Mouse (Mus musculus): ENCODE data around the gene Snd1. TPM values are rescaled to one million over a fixed set of nuclear protein-coding genes. Genes with fewer than 3 reads are reported as not detected.

The Snd1 gene
- polyA plus RNA-seq, 1 experiment from 2014 or later: 143 TPM

GRCm38 (mm10) chr6:28667586-28667985 lies 192.6 kb downstream of the Snd1 start:
- WGBS: 95% methylated on average over 1 of the region's 1 CpGs
- no peak overlapping the region for H3K9ac ChIP-seq
- no peak overlapping the region for H3K27ac ChIP-seq
- peaks cover 17% of the 10 kb centered on the region for H3K36me3 ChIP-seq
- ATAC-seq (ENCODE audit: low FRiP score, low read depth): no peak
- no peaks in the 10 kb centered on the region for H3K27me3 ChIP-seq
- H3K9me3 ChIP-seq: no peaks in the 10 kb centered on the region
- H3K4me1 ChIP-seq: no peaks in the 10 kb centered on the region
- H3K4me2 ChIP-seq (replicated peaks): no peak overlapping the region
- no peak overlapping the region for H3K4me3 ChIP-seq

- ATAC-seq (ENCODE audit: low FRiP score, low read depth): no peak
- WGBS: 95% methylated on average over 5 of the region's 5 CpGs
- Histone ChIP-seq H3K27me3 (no peaks in the 10 kb centered on the region), H3K27ac (no peak overlapping the region), H3K4me2 (replicated peaks) (no peak overlapping the region), H3K9me3 (no peaks in the 10 kb centered on the region), H3K4me3 (no peak overlapping the region), H3K4me1 (no peaks in the 10 kb centered on the region), H3K36me3 (peaks cover 17% of the 10 kb centered on the region), H3K9ac (no peak overlapping the region)
Observed at GRCm38 (mm10) chr6:28669251-28669650, 194.3 kb downstream of the Snd1 start.

- no peak overlapping the region for H3K4me3 ChIP-seq
- ATAC-seq (ENCODE audit: low FRiP score, low read depth): no peak
- H3K9ac ChIP-seq: no peak overlapping the region
- H3K27me3 ChIP-seq: no peaks in the 10 kb centered on the region
- peaks cover 3% of the 10 kb centered on the region; the same call in 1 of the 2 replicates for H3K4me1 ChIP-seq
- H3K9me3 ChIP-seq: no peaks in the 10 kb centered on the region
- no peak overlapping the region for H3K4me2 ChIP-seq (replicated peaks)
- H3K27ac ChIP-seq: no peak overlapping the region
- WGBS: 64% methylated on average over 1 of the region's 1 CpGs
- H3K36me3 ChIP-seq: peaks cover 17% of the 10 kb centered on the region
Observed at GRCm38 (mm10) chr6:28672388-28672787, 197.4 kb downstream of the Snd1 start.

GRCm38 (mm10) chr6:28674686-28675085 lies 199.7 kb downstream of the Snd1 start:
- WGBS: 94% methylated on average over 1 of the region's 1 CpGs
- no peaks in the 10 kb centered on the region for H3K9me3 ChIP-seq
- H3K9ac ChIP-seq: no peak overlapping the region
- H3K27me3 ChIP-seq: no peaks in the 10 kb centered on the region
- peaks cover 3% of the 10 kb centered on the region; the same call in 1 of the 2 replicates for H3K4me1 ChIP-seq
- no peak overlapping the region for H3K4me2 ChIP-seq (replicated peaks)
- no peak for ATAC-seq (ENCODE audit: low FRiP score, low read depth)
- no peak overlapping the region for H3K4me3 ChIP-seq
- H3K36me3 ChIP-seq: peaks cover 8% of the 10 kb centered on the region
- H3K27ac ChIP-seq: no peak overlapping the region

- H3K4me2 ChIP-seq (replicated peaks): no peak overlapping the region
- H3K27ac ChIP-seq: no peak overlapping the region
- no peak overlapping the region for H3K9ac ChIP-seq
- H3K9me3 ChIP-seq: no peaks in the 10 kb centered on the region
- WGBS: 91% methylated on average over 1 of the region's 1 CpGs
- H3K36me3 ChIP-seq: no peaks in the 10 kb centered on the region; the same call in 1 of the 2 replicates
- no peak for ATAC-seq (ENCODE audit: low FRiP score, low read depth)
- no peak overlapping the region for H3K4me3 ChIP-seq
- no peaks in the 10 kb centered on the region for H3K27me3 ChIP-seq
- H3K4me1 ChIP-seq: peaks cover 24% of the 10 kb centered on the region
Observed at GRCm38 (mm10) chr6:28678896-28679295, 204.0 kb downstream of the Snd1 start.

- no peak for ATAC-seq (ENCODE audit: low FRiP score, low read depth)
- Histone ChIP-seq H3K9ac (no peak overlapping the region), H3K27ac (no peak overlapping the region), H3K9me3 (no peaks in the 10 kb centered on the region), H3K27me3 (no peaks in the 10 kb centered on the region), H3K4me1 (peaks cover 21% of the 10 kb centered on the region), H3K4me2 (replicated peaks) (no peak overlapping the region), H3K4me3 (no peak overlapping the region), H3K36me3 (no peaks in the 10 kb centered on the region)
- 71% methylated on average over 4 of the region's 4 CpGs for WGBS
Observed at GRCm38 (mm10) chr6:28680537-28680936, 205.6 kb downstream of the Snd1 start.

- 69% methylated on average over 8 of the region's 8 CpGs for WGBS
- Histone ChIP-seq H3K36me3 (no peaks in the 10 kb centered on the region), H3K9ac (no peak overlapping the region), H3K9me3 (no peaks in the 10 kb centered on the region), H3K4me1 (peaks cover 21% of the 10 kb centered on the region), H3K4me2 (replicated peaks) (no peak overlapping the region), H3K27me3 (no peaks in the 10 kb centered on the region), H3K4me3 (no peak overlapping the region), H3K27ac (no peak overlapping the region)
- ATAC-seq (ENCODE audit: low FRiP score, low read depth): peak; percentile 48; the same call in 1 of the 2 replicates
Observed at GRCm38 (mm10) chr6:28681521-28682457, 206.8 kb downstream of the Snd1 start.

GRCm38 (mm10) chr6:28685052-28685451 lies 210.1 kb downstream of the Snd1 start:
- no peak overlapping the region for H3K4me3 ChIP-seq
- no peak for ATAC-seq (ENCODE audit: low FRiP score, low read depth)
- 59% methylated on average over 3 of the region's 3 CpGs for WGBS
- H3K4me1 ChIP-seq: peaks cover 21% of the 10 kb centered on the region
- no peaks in the 10 kb centered on the region for H3K9me3 ChIP-seq
- no peak overlapping the region for H3K27ac ChIP-seq
- no peak overlapping the region for H3K4me2 ChIP-seq (replicated peaks)
- H3K27me3 ChIP-seq: no peaks in the 10 kb centered on the region
- H3K36me3 ChIP-seq: no peaks in the 10 kb centered on the region
- H3K9ac ChIP-seq: no peak overlapping the region

- H3K36me3 ChIP-seq: no peaks in the 10 kb centered on the region
- 88% methylated on average over 5 of the region's 5 CpGs for WGBS
- H3K4me3 ChIP-seq: no peak overlapping the region
- no peak overlapping the region for H3K4me2 ChIP-seq (replicated peaks)
- H3K27me3 ChIP-seq: no peaks in the 10 kb centered on the region
- no peak overlapping the region for H3K9ac ChIP-seq
- no peak overlapping the region for H3K27ac ChIP-seq
- no peaks in the 10 kb centered on the region for H3K9me3 ChIP-seq
- ATAC-seq (ENCODE audit: low FRiP score, low read depth): no peak
- peaks cover 16% of the 10 kb centered on the region for H3K4me1 ChIP-seq
Observed at GRCm38 (mm10) chr6:28685745-28686144, 210.8 kb downstream of the Snd1 start.

GRCm38 (mm10) chr6:28687776-28688175 lies 212.8 kb downstream of the Snd1 start:
- H3K27ac ChIP-seq: no peak overlapping the region
- H3K4me3 ChIP-seq: no peak overlapping the region
- no peak overlapping the region for H3K4me2 ChIP-seq (replicated peaks)
- ATAC-seq (ENCODE audit: low FRiP score, low read depth): no peak
- 83% methylated on average over 5 of the region's 5 CpGs for WGBS
- H3K9me3 ChIP-seq: no peaks in the 10 kb centered on the region
- no peaks in the 10 kb centered on the region for H3K27me3 ChIP-seq
- H3K36me3 ChIP-seq: no peaks in the 10 kb centered on the region
- no peaks in the 10 kb centered on the region for H3K4me1 ChIP-seq
- no peak overlapping the region for H3K9ac ChIP-seq

- Histone ChIP-seq H3K36me3 (peaks cover 5% of the 10 kb centered on the region; the same call in 1 of the 2 replicates), H3K27ac (no peak overlapping the region), H3K4me3 (no peak overlapping the region), H3K27me3 (no peaks in the 10 kb centered on the region), H3K9ac (no peak overlapping the region), H3K4me1 (no peaks in the 10 kb centered on the region), H3K4me2 (replicated peaks) (no peak overlapping the region), H3K9me3 (no peaks in the 10 kb centered on the region)
- no peak for ATAC-seq (ENCODE audit: low FRiP score, low read depth)
Observed at GRCm38 (mm10) chr6:28692659-28693058, 217.7 kb downstream of the Snd1 start.

GRCm38 (mm10) chr6:28697214-28697613 lies 222.3 kb downstream of the Snd1 start:
- no peak overlapping the region for H3K4me3 ChIP-seq
- peaks cover 6% of the 10 kb centered on the region; the same call in 1 of the 2 replicates for H3K4me1 ChIP-seq
- ATAC-seq (ENCODE audit: low FRiP score, low read depth): no peak
- no peak overlapping the region for H3K9ac ChIP-seq
- no peaks in the 10 kb centered on the region for H3K9me3 ChIP-seq
- no peaks in the 10 kb centered on the region for H3K27me3 ChIP-seq
- WGBS: 87% methylated on average over 3 of the region's 3 CpGs
- no peak overlapping the region for H3K27ac ChIP-seq
- H3K4me2 ChIP-seq (replicated peaks): no peak overlapping the region
- peaks cover 12% of the 10 kb centered on the region for H3K36me3 ChIP-seq
